Comparison of ENCODE assay signal across 30 mouse cellular contexts in genomic region chr2:52237892-52238291, GRCm38 (mm10).
DNase-seq lines count a peak whose midpoint lies in the region; ATAC-seq and TF ChIP-seq lines count a peak whose summit lies in the region.
"Had no signal": no experiment of that assay in that cellular context is flagged by ENCODE, and none has a peak within 500 bp of the region (broad histone marks: within the 10 kb centered on the region; RNA-seq: fewer than 3 reads in every experiment).

No protein-coding gene starts in this region.

- H3K4me2 ChIP-seq in heart, embryonic 12.5 days = no peak overlapping the region
- no peak overlapping the region for H3K4me2 ChIP-seq in kidney, postnatal 0 days (ENCODE audit: low read length)
- H3K4me2 ChIP-seq: forebrain, embryonic 13.5 days; heart, embryonic 11.5 days; hindbrain, embryonic 13.5 days; midbrain, embryonic 13.5 days; neural tube, embryonic 12.5 days had no signal

- DNase-seq in embryo, embryonic 11 days = peak; percentile 7
- no peak for DNase-seq in embryo, embryonic 9.5 days (ENCODE audit: extremely low spot score)
- peak; percentile 69 for DNase-seq in heart, adult 11 months
- DNase-seq in kidney, postnatal 0 days (ENCODE audit: low spot score) = peak; percentile 41
- DNase-seq in kidney, adult 18-20 months = no peak
- DNase-seq in left cerebral cortex, postnatal 10 days (ENCODE audit: extremely low spot score in 1 of 2, low spot score in 2 of 2) = no peak
- DNase-seq: adrenal gland, postnatal 10 days; cerebellum, adult 8-10 months; cerebellum, postnatal 25 days; heart, adult 18-20 months; heart, postnatal 4 days; kidney, postnatal 10 days; layer of hippocampus, adult 9-11 months; liver; lung, adult 2 months; lung, postnatal 10 days; right cerebral cortex, adult 18-20 months; thymus, adult 18-20 months; thymus, postnatal 25 days had no signal

- WGBS in heart, embryonic 12.5 days = 57% methylated on average over 5 of the region's 5 CpGs
- 27% methylated on average over 5 of the region's 5 CpGs for WGBS in kidney, postnatal 0 days

- H3K9ac ChIP-seq in heart, embryonic 12.5 days = no peak overlapping the region
- no peak overlapping the region for H3K9ac ChIP-seq in kidney, postnatal 0 days (ENCODE audit: low read depth, low read length)
- H3K9ac ChIP-seq: forebrain, embryonic 13.5 days; hindbrain, embryonic 13.5 days; liver, embryonic 14.5 days; midbrain, embryonic 13.5 days; neural tube, embryonic 12.5 days had no signal

- no peaks in the 10 kb centered on the region for H3K27me3 ChIP-seq in heart, embryonic 12.5 days (replicated peaks)
- no peaks in the 10 kb centered on the region for H3K27me3 ChIP-seq in kidney, postnatal 0 days (ENCODE audit: insufficient read depth, low read length)
- H3K27me3 ChIP-seq: forebrain, embryonic 13.5 days; hindbrain, embryonic 13.5 days; midbrain, embryonic 13.5 days; neural tube, embryonic 12.5 days; Patski had no signal

- no peaks in the 10 kb centered on the region for H3K4me1 ChIP-seq in heart, embryonic 12.5 days (replicated peaks)
- no peaks in the 10 kb centered on the region for H3K4me1 ChIP-seq in kidney, postnatal 0 days (replicated peaks; ENCODE audit: insufficient read depth, low read length)
- H3K4me1 ChIP-seq: forebrain, embryonic 13.5 days; hindbrain, embryonic 13.5 days; midbrain, embryonic 13.5 days; neural tube, embryonic 12.5 days had no signal

- no peaks in the 10 kb centered on the region for H3K9me3 ChIP-seq in heart, embryonic 12.5 days (replicated peaks)
- H3K9me3 ChIP-seq in kidney, postnatal 0 days (replicated peaks; ENCODE audit: low read length) = no peaks in the 10 kb centered on the region
- H3K9me3 ChIP-seq: forebrain, embryonic 13.5 days; hindbrain, embryonic 13.5 days; midbrain, embryonic 13.5 days; neural tube, embryonic 12.5 days had no signal

- TF ChIP-seq CTCF in kidney, postnatal 0 days (IDR thresholded peaks at IDR 0.05; ENCODE audit: low read depth) = no peak

- H3K36me3 ChIP-seq in heart, embryonic 12.5 days = no peaks in the 10 kb centered on the region
- H3K36me3 ChIP-seq in kidney, postnatal 0 days (ENCODE audit: insufficient read depth, low read length) = no peaks in the 10 kb centered on the region
- H3K36me3 ChIP-seq: hindbrain, embryonic 13.5 days; midbrain, embryonic 13.5 days; neural tube, embryonic 12.5 days had no signal

- intact Hi-C loops in left cerebral cortex, postnatal 10 days (cut with DNase I) = no loop called here

- no peak overlapping the region for H3K4me3 ChIP-seq in heart, embryonic 12.5 days
- no peak overlapping the region for H3K4me3 ChIP-seq in kidney, postnatal 0 days (replicated peaks; ENCODE audit: low read depth, low read length)
- H3K4me3 ChIP-seq: forebrain, embryonic 13.5 days; hindbrain, embryonic 13.5 days; midbrain, embryonic 13.5 days; myocyte; neural tube, embryonic 12.5 days had no signal

- ATAC-seq in heart, embryonic 12.5 days (ENCODE audit: insufficient number of reproducible peaks, low FRiP score) = no peak
- 0 out of 2 replicates have a peak, but pooled peaks have one; percentile 29 for ATAC-seq in kidney, postnatal 0 days (replicated peaks; ENCODE audit: low FRiP score, low read depth)
- ATAC-seq: forebrain, embryonic 13.5 days; midbrain, embryonic 13.5 days; Patski had no signal

- no peak overlapping the region for H3K27ac ChIP-seq in heart, embryonic 12.5 days (ENCODE audit: poor library complexity, severe bottlenecking)
- H3K27ac ChIP-seq in kidney, postnatal 0 days = no peak overlapping the region
- H3K27ac ChIP-seq: forebrain, embryonic 13.5 days; hindbrain, embryonic 13.5 days; liver, embryonic 14.5 days; macrophage; midbrain, embryonic 13.5 days; neural tube, embryonic 12.5 days; stomach, postnatal 0 days had no signal

Comparison
In these comparisons a context has a peak if more than half of its experiments do, and no peak if none do; other contexts are left out.
1. DNase-seq: peak in embryo, embryonic 11 days (single experiment), heart, adult 11 months (single experiment) and kidney, postnatal 0 days (single experiment); none in embryo, embryonic 9.5 days (single experiment), kidney, adult 18-20 months (single experiment) and left cerebral cortex, postnatal 10 days (0 of 2).